Mouse (Mus musculus) neural tube, embryonic 12.5 days (tissue): ENCODE measurements around the gene Robo2. TPM values are rescaled to one million over a fixed set of nuclear protein-coding genes. Genes with fewer than 3 reads are reported as not detected.

Experiments
- ATAC-seq: fragments of 200-750 bp; cut with Nextera tagmentation; 2 replicates; pipeline ENCODE4 v1.8.0; 2017; ENCODE audit warnings: low read depth, mild to moderate bottlenecking, moderate TSS enrichment, moderate library complexity; ENCODE audit not compliant: low FRiP score
- H3K27ac ChIP-seq: fragments of 300-500 bp; sonication (generic); 2 replicates; pipeline ENCODE4 v1.5.1; 2016
- H3K27me3 ChIP-seq: fragments of 300-500 bp; sonication (generic); replicated peaks from 2 replicates; pipeline ENCODE4 v1.6.1; 2016; ENCODE audit warnings: mild to moderate bottlenecking
- H3K36me3 ChIP-seq: fragments of 300-500 bp; sonication (generic); 2 replicates; pipeline ENCODE4 v1.6.1; 2016; ENCODE audit warnings: mild to moderate bottlenecking
- H3K4me1 ChIP-seq: fragments of 300-500 bp; sonication (generic); 2 replicates; pipeline ENCODE4 v1.6.1; 2016
- H3K4me2 ChIP-seq: fragments of 300-500 bp; sonication (generic); replicated peaks from 2 replicates; pipeline ENCODE4 v1.6.1; 2016; ENCODE audit warnings: mild to moderate bottlenecking
- H3K4me3 ChIP-seq: fragments of 300-500 bp; sonication (generic); 2 replicates; pipeline ENCODE4 v1.5.1; 2016
- H3K9ac ChIP-seq: fragments of 300-500 bp; sonication (generic); 2 replicates; pipeline ENCODE4 v1.6.1; 2016; ENCODE audit warnings: mild to moderate bottlenecking
- H3K9me3 ChIP-seq: fragments of 300-500 bp; sonication (generic); 2 replicates; pipeline ENCODE4 v1.6.1; 2016; ENCODE audit warnings: mild to moderate bottlenecking
- WGBS: fragments of 180-500 bp; shearing (Covaris S2); methylation state at CpG from one replicate; pipeline ENCODE4 v1.1.7; 2016; 5-methylcytosine and 5-hydroxymethylcytosine counted together
- polyA plus RNA-seq: library from polyadenylated mRNA; unstranded; fragments of >200 nt; fragmentation: Nextera tagmentation; extraction: Ambion mirVana; gene quantifications from 2 replicates; pipeline ENCODE4 v1.2.1, GENCODE M21; 2016

The Robo2 gene
- polyA plus RNA-seq, 1 experiment from 2014 or later = 64.0 TPM

DNA sequence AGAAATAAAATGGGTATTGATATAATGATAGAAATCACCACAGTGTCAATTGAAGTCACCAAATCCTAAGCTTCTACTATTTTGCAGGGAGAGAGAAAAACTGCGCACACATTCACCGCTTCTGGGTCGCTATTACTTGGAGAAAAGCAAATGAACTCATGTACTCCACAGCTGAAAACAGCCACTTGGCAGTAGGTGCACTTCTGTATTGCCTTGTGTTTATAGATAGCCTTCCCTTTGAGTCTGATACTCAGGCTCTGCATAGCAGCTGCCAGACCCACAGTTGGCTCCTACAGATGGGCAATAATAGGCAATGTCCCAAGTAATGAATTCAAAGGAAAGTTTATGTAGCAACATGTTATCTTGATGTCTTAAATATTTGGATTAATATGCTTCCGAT lies 2.1 kb downstream of the Robo2 start:
- no peaks in the 10 kb centered on the region for H3K36me3 ChIP-seq
- peak overlapping the region; percentile 73; the same call in 1 of the 2 replicates for H3K9ac ChIP-seq
- H3K4me3 ChIP-seq = peak overlapping the region; percentile 57
- peaks cover 7% of the 10 kb centered on the region; the same call in 1 of the 2 replicates for H3K4me1 ChIP-seq
- 72% methylated on average over 4 of the region's 4 CpGs for WGBS
- H3K27me3 ChIP-seq = no peaks in the 10 kb centered on the region
- no peaks in the 10 kb centered on the region for H3K9me3 ChIP-seq
- no peak for ATAC-seq
- H3K4me2 ChIP-seq = peak overlapping the region; percentile 94
- no peak overlapping the region for H3K27ac ChIP-seq

DNA sequence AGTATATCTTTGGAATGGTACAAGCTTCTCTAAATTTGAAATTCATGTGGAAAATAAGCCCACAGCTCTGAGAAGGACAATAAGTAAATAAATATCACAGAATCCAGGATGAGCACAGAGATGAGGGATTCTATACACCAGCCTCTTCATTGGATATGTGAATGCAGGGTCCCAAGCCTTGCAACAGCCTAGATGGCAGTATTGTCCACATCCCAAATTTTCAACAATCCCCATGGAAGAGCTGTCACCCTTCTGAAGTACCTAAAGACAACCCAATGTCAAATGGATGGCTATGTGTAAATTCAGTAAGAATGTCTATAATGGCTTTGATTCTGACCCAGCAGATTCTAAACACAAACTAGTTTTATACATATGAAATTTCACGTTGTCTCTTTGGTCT lies 3.1 kb downstream of the Robo2 start:
- peak overlapping the region; percentile 19 for H3K4me3 ChIP-seq
- WGBS = 67% methylated on average over 1 of the region's 1 CpGs
- H3K27me3 ChIP-seq = no peaks in the 10 kb centered on the region
- H3K4me2 ChIP-seq = peak overlapping the region; percentile 94
- H3K9ac ChIP-seq = no peak overlapping the region
- H3K4me1 ChIP-seq = peaks cover 7% of the 10 kb centered on the region; the same call in 1 of the 2 replicates
- H3K9me3 ChIP-seq = no peaks in the 10 kb centered on the region
- H3K27ac ChIP-seq = no peak overlapping the region
- ATAC-seq = no peak
- H3K36me3 ChIP-seq = no peaks in the 10 kb centered on the region

DNA sequence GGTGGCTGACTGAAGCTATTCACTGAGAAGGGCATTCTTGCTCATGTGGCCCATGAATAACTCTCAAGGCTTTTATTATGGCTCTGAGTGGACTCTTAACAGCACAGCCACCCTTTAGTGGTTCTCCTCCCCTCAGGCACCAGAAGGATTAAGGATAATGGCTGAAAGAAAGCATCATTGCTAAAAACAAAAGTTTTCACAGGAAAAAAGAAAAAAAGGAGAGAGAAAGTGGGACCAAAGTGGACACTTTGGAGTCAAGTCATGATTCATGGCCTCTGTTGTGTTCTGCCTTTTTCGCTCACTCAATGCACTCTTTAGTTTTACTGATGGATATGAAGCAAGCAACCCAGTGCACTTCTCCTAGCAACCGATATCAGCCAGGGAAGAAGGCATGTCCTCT lies 14.3 kb downstream of the Robo2 start:
- Histone ChIP-seq H3K4me3 (no peak overlapping the region), H3K4me1 (peaks cover 18% of the 10 kb centered on the region)

DNA sequence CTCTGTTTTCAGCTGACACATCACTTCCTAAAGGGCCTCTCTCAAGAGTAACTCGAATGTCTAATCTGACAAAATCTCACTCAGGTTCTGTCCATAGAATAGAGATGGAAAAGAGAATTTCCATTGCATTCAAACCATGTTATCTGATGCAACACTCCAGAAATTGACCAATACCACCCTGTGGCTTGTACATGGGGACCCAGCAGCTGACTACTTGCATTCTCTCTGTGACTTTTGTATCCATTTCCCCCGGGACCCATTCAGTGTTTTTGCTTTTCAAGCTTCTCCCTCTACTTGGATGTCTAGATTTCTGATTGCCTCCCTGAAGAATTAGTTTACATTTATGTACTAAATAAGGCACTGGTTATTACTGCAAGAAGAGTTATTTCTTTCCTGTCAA lies 15.9 kb downstream of the Robo2 start:
- Histone ChIP-seq H3K4me1 (peaks cover 18% of the 10 kb centered on the region), H3K9ac (no peak overlapping the region), H3K27ac (no peak overlapping the region), H3K36me3 (no peaks in the 10 kb centered on the region), H3K27me3 (no peaks in the 10 kb centered on the region), H3K4me3 (no peak overlapping the region), H3K9me3 (no peaks in the 10 kb centered on the region), H3K4me2 (peak overlapping the region; percentile 12; the same call in 1 of the 2 replicates)
- ATAC-seq = no peak
- WGBS = 74% methylated on average over 2 of the region's 2 CpGs

More for the DNA sequence above, 14.3 kb downstream of the Robo2 start:
- Histone ChIP-seq H3K36me3 (no peaks in the 10 kb centered on the region), H3K27ac (no peak overlapping the region), H3K9me3 (no peaks in the 10 kb centered on the region), H3K4me2 (no peak overlapping the region), H3K9ac (no peak overlapping the region), H3K27me3 (no peaks in the 10 kb centered on the region)
- WGBS = 24% methylated on average over 2 of the region's 2 CpGs
- peak; percentile 94 for ATAC-seq

DNA sequence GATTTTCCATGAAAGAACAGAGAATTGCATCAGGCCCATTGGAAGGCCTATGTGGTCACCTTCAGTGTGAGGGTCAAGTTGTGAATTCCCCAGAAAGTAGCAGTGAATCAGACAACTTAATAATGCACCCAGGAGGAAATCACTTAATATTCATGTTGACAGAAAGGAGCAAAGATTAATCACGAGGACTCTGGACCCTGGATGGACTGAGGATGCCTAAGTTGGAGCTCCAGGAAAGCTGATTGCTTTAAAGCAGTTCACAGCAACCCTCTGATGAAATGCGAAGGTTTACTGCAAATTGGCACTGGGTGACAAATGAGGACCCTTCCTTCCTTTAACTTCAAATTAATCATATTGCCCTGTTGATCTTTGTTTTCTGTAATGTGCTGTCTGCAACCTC lies 32.2 kb downstream of the Robo2 start:
- no peak overlapping the region for H3K9ac ChIP-seq
- 0 out of 2 replicates have a peak, but pooled peaks cover 3% of the 10 kb centered on the region for H3K4me1 ChIP-seq
- WGBS = 46% methylated on average over 2 of the region's 2 CpGs
- H3K27ac ChIP-seq = no peak overlapping the region
- no peak overlapping the region for H3K4me3 ChIP-seq
- no peaks in the 10 kb centered on the region for H3K27me3 ChIP-seq
- H3K4me2 ChIP-seq = no peak overlapping the region
- H3K36me3 ChIP-seq = no peaks in the 10 kb centered on the region
- no peaks in the 10 kb centered on the region for H3K9me3 ChIP-seq
- ATAC-seq = no peak

DNA sequence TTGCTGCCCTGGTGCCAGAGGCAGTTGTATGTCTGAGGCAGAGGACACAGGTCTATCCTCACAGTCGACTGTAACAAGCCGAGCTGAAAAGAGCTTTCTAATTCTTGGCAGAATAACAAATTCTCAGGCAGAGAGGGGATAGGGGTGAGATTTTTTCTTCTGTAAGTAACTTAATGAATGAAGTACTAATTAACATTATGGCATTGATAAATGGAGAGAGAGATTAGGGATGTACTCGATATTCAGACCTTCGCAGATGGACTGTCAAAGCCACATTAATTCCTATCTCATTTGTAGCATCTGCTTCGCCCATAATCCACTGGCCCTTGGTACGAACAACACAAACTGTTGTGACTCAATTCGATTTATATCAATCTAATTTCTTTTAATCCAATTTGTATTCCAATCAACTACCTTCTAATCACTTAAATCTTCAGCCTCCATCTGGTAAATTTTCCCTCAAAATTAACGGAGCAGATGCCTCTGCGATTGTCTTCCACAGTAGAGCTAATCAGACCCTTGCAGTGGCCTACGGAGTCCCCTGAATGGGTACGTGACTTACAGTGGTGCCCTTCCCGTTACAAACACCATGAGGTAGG lies 36.2 kb downstream of the Robo2 start:
- no peaks in the 10 kb centered on the region for H3K36me3 ChIP-seq
- H3K27ac ChIP-seq = no peak overlapping the region
- 0 out of 2 replicates have a peak, but pooled peaks cover 3% of the 10 kb centered on the region for H3K4me1 ChIP-seq
- ATAC-seq = peak; percentile 63; the same call in 1 of the 2 replicates
- 62% methylated on average over 12 of the region's 12 CpGs for WGBS
- no peaks in the 10 kb centered on the region for H3K9me3 ChIP-seq
- no peak overlapping the region for H3K4me3 ChIP-seq
- H3K27me3 ChIP-seq = no peaks in the 10 kb centered on the region
- no peak overlapping the region for H3K4me2 ChIP-seq
- H3K9ac ChIP-seq = no peak overlapping the region

DNA sequence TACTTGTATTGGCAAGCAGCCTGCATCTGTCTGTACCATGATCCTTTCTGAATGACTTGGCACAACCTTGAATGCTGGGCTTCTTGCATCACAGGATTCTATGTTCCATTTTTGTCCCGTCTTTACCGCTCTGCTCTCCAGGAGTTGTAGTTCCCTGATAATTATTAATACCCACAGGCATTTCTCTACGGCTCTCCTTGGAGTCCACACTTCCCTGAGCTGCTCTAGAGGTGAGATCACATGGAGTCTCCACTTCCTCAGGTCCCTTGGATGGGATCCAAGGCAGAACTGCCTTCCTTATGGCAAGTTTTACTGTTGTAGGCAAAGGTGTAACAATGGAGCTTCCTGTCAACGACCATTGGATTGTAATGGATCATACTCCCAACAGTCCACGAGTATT lies 37.1 kb downstream of the Robo2 start:
- no peak overlapping the region for H3K9ac ChIP-seq

DNA sequence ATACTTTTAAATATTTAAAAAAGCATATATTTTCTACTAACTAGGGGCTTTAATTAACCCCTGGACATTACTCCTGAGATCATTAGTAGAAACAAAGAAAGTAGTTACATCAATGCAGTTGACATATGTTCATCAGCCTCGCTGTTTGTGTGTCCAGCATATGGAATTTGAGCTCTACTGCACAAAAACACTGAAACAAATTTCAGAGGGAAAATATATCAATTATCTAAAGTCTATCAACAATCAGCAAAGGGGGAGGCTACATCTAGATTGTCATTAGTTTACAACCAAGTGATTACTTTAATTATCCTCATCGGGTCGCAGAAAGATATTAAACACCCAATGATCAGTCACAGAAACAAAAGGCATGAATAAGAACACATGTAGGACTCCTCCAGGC lies 38.2 kb downstream of the Robo2 start:
- Histone ChIP-seq H3K36me3 (no peaks in the 10 kb centered on the region), H3K27ac (no peak overlapping the region), H3K9me3 (no peaks in the 10 kb centered on the region), H3K27me3 (no peaks in the 10 kb centered on the region), H3K4me1 (no peaks in the 10 kb centered on the region), H3K9ac (no peak overlapping the region), H3K4me2 (no peak overlapping the region), H3K4me3 (no peak overlapping the region)
- WGBS = 48% methylated on average over 3 of the region's 3 CpGs
- no peak for ATAC-seq

More for the DNA sequence above, 37.1 kb downstream of the Robo2 start:
- 80% methylated on average over 5 of the region's 5 CpGs for WGBS
- H3K4me3 ChIP-seq = no peak overlapping the region
- H3K4me2 ChIP-seq = no peak overlapping the region
- H3K36me3 ChIP-seq = no peaks in the 10 kb centered on the region
- no peak for ATAC-seq
- no peak overlapping the region for H3K27ac ChIP-seq
- 0 out of 2 replicates have a peak, but pooled peaks cover 3% of the 10 kb centered on the region for H3K4me1 ChIP-seq
- no peaks in the 10 kb centered on the region for H3K27me3 ChIP-seq
- no peaks in the 10 kb centered on the region for H3K9me3 ChIP-seq

DNA sequence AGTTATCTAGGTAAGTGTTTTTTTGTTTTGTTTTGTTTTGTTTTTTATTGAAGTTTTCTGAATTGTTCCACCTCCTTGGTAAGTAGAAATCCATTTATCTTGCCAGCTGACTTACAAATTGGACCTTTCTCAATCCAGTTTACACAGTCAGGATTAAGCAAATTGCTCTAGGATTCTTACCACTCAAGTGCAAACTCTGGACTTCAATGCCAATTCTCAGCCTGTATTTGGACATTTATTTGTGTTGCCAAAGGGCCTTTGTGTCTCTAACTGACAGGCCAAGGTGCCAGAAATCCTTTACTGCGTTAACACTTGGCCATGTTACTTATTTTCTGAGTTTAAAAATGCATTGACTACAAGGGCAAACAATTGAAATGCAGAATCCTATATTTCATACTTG lies 38.7 kb downstream of the Robo2 start:
- Histone ChIP-seq H3K36me3 (no peaks in the 10 kb centered on the region), H3K27ac (no peak overlapping the region), H3K27me3 (no peaks in the 10 kb centered on the region), H3K4me2 (no peak overlapping the region), H3K9me3 (no peaks in the 10 kb centered on the region), H3K4me1 (no peaks in the 10 kb centered on the region), H3K9ac (no peak overlapping the region), H3K4me3 (no peak overlapping the region)
- ATAC-seq = no peak
- 88% methylated on average over 1 of the region's 1 CpGs for WGBS

DNA sequence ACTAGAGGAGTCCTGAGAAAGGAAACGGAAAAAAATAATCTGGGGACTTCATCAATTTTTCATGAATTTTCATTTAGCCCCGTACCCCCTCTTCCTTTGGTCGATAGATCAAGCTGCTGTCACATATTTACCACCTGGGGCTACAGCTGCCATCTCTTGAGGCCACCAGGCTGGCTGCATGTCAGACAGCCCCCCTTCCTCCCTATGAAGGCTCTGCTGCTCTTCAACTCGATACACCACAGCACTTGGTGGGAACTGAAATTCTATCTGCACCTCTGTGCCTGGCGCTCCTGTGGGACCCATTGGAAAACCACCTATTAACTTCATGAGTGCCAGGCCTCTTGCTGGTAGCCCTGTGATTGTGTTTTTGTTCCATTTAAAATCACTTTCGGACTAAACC lies 63.2 kb downstream of the Robo2 start:
- peak; percentile 56 for ATAC-seq
- Histone ChIP-seq H3K4me3 (no peak overlapping the region), H3K36me3 (no peaks in the 10 kb centered on the region), H3K4me1 (no peaks in the 10 kb centered on the region), H3K9me3 (no peaks in the 10 kb centered on the region), H3K9ac (no peak overlapping the region), H3K27me3 (no peaks in the 10 kb centered on the region), H3K4me2 (no peak overlapping the region), H3K27ac (no peak overlapping the region)
- WGBS = 53% methylated on average over 6 of the region's 6 CpGs

DNA sequence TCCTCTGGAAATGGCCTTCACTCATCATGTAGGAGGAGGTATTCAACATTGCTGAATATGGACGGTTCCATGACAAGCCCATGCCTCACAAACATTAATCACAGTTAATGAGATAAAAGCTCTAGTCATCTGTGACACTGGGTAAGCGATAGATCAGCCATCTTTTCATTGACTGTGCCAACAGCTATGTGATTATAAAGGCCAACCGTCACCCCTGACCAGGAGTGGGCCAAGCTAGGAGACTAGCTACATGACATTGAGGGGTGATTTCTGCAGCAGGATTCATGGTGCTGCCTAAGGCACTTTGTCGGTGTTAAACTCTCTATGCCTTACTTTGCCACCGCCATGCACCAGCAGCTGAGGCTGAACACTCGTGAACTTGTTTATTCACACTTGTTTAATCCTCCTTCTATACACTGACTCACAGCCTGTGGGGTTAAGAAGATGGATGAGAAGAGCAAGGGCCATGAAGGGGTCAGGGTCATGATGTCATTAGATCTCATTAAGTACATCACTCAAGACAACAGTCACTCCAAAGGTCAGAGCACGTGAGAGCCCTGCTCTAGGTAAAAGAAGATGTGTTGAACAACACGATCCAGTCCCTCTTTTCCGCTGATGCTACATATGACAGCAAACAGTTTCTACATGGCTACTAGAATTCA lies 72.5 kb downstream of the Robo2 start:
- H3K4me3 ChIP-seq = no peak overlapping the region
- no peak overlapping the region for H3K27ac ChIP-seq
- H3K9ac ChIP-seq = no peak overlapping the region
- no peaks in the 10 kb centered on the region for H3K4me1 ChIP-seq
- H3K4me2 ChIP-seq = no peak overlapping the region
- no peaks in the 10 kb centered on the region for H3K27me3 ChIP-seq
- WGBS = 47% methylated on average over 9 of the region's 9 CpGs
- no peaks in the 10 kb centered on the region for H3K36me3 ChIP-seq
- ATAC-seq = no peak
- H3K9me3 ChIP-seq = no peaks in the 10 kb centered on the region

DNA sequence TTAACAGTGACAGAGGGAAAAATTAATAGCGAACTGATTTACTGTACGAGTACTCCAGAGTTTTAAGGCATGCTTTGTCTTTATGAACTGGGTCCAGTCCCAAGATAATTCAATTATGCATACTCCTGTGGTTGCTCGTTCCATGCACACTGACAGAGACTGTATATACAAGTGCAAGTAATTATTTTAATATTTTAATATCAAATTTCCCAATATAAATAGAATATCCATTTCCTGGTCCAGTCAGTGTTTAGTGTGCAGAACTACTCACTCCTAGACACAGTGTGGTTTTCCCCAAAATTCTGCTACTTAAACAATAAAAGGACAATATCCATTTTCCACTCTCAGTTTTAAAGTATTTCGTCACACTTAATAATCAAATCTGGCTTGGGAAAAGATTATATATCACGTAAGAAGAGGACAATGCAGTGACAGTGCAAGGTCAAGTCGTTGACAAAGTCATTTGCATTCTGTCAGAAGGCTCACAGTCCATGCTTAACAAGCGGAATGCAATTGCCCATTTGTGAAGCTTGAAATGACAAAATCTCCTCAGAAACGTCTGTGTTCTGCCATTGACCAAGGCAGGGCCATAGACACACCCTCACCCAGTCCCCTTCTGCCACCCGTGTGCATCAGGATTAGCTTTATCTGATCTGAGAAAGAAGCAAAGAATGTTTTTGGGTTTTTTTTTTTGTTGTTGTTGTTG lies 89.8 kb downstream of the Robo2 start:
- ATAC-seq = peak; percentile 74
- WGBS = 35% methylated on average over 9 of the region's 9 CpGs
- no peak overlapping the region for H3K9ac ChIP-seq
- no peaks in the 10 kb centered on the region for H3K36me3 ChIP-seq
- no peaks in the 10 kb centered on the region for H3K9me3 ChIP-seq
- no peak overlapping the region for H3K4me3 ChIP-seq
- no peak overlapping the region for H3K4me2 ChIP-seq
- no peaks in the 10 kb centered on the region for H3K4me1 ChIP-seq
- no peaks in the 10 kb centered on the region for H3K27me3 ChIP-seq
- no peak overlapping the region for H3K27ac ChIP-seq
